Mouse (Mus musculus): ENCODE results near the gene Ipo7.
"Not testable (repeated sequence)": the region's sequence is repeated elsewhere in the genome, so short reads cannot be mapped to it uniquely, and the experiment has no call there.

Gene Ipo7

GRCm38 (mm10) chr7:110018117-110018630 is at the start of gene Ipo7:
TSS of gene Ipo7 (plus strand) at chr7:110018274.
- DNase-seq (ENCODE audit: low spot score in 2 of 2), result peak; percentile 88 to 94

GRCm38 (mm10) chr7:109968924-109969450 is 49.1 kb upstream of the Ipo7 start:
- DNase-seq (ENCODE audit: low spot score in 2 of 2), result no peak

- DNase-seq (ENCODE audit: low spot score in 2 of 2), result no peak
Measured at GRCm38 (mm10) chr7:109969542-109969941, 48.5 kb upstream of the Ipo7 start.

GRCm38 (mm10) chr7:109975966-109976715 is 41.9 kb upstream of the Ipo7 start:
- no peak for DNase-seq (ENCODE audit: low spot score in 2 of 2)

DNA sequence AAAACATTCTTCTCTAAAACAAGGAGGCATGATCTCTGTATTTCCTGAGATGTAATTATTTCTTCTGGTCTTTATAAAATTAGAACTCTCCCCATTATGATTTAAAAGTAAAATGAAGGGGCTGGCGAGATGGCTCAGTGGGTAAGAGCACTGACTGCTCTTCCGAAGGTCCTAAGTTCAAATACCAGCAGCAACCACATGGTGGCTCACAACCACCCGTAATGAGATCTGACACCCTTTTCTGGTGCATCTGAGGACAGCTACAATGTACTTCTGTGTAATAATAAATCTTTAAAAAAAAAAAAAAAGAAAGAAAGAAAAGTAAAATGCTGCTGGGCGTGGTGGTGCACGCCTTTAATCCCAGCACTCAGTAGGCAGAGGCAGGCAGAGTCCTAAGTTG is 40.9 kb upstream of the Ipo7 start:
- DNase-seq (ENCODE audit: low spot score in 2 of 2), result not testable (repeated sequence)

DNA sequence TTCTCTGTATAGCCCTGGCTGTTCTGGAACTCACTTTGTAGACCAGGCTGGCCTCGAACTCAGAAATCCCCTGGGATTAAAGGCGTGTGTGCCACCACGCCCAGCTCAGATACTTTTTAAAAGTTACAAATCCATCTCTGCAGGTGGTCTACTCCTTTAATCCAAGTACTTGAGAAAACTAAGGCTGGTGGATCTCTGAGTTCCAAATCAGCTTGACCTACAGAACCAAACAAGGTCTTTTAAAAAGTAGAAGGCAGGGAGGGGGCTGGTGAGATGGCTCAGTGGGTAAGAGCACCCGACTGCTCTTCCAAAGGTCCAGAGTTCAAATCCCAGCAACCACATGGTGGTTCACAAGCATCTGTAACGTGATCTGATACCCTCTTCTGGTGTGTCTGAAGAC is 33.5 kb upstream of the Ipo7 start:
- not testable (repeated sequence) for DNase-seq (ENCODE audit: low spot score in 2 of 2)

DNA sequence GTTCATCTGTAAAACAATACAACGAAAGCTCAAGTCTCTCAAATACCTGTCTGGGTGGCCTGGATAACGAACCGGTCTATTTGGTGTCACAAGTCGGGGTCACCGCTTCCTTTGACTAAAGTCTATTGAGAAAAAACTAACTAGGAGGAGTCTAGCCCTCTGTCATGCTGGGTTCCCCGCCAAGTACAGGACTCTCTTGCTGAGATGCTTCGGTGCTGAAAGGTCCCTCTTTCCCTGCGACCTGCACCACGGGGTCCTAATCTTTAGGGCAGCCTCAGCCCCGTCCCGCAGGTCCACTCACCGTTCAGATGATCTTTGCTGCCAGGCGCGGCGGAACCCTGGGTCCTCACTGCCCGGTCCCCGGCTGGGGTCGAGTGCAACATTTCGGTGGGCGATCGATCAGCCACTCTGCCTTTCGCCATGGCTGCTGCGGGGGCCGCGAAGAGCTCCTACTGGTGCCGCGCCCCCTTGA is 32.4 kb upstream of the Ipo7 start:
- peak in 1 of 2 experiments; percentile 12 for DNase-seq (ENCODE audit: low spot score in 2 of 2)

- peak; percentile 99 for DNase-seq (ENCODE audit: low spot score in 2 of 2)
Measured at GRCm38 (mm10) chr7:109986133-109986669, 31.9 kb upstream of the Ipo7 start.

- DNase-seq (ENCODE audit: low spot score in 2 of 2), result not testable (repeated sequence)
Measured at GRCm38 (mm10) chr7:109986775-109987174, 31.3 kb upstream of the Ipo7 start, which contains the start of gene Tmem41b. TSS of gene Tmem41b (minus strand) at chr7:109986929.

- DNase-seq (ENCODE audit: low spot score in 2 of 2), result no peak
Measured at GRCm38 (mm10) chr7:109991286-109991685, 26.8 kb upstream of the Ipo7 start.

GRCm38 (mm10) chr7:109993157-109993959 is 24.7 kb upstream of the Ipo7 start:
- peak; percentile 41 to 61 for DNase-seq (ENCODE audit: low spot score in 2 of 2)

GRCm38 (mm10) chr7:109998388-109998787 is 19.7 kb upstream of the Ipo7 start:
- DNase-seq (ENCODE audit: low spot score in 2 of 2), result no peak

- no peak for DNase-seq (ENCODE audit: low spot score in 2 of 2)
Measured at GRCm38 (mm10) chr7:110002092-110002491, 16.0 kb upstream of the Ipo7 start.

GRCm38 (mm10) chr7:110002968-110003367 is 15.1 kb upstream of the Ipo7 start:
- DNase-seq (ENCODE audit: low spot score in 2 of 2), result peak; percentile 24 to 47

DNA sequence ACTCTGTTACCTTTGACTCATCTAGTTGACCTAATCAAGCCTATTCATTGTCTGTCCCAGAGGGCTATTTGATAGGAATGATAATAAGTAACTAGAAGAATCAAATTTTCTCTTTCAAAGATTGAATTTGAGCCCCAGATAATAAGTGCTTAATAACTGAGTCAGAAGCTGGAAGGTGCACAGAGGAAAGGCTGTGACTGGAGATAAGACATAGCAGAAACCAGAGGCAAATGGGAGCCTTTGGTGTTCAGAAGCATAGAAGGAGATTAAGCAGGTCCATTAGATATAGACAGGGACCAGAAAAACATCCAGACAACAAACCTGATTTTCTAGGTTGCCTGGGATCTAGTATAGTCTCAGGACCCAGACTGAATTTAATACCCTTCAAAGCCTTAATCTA is 12.1 kb upstream of the Ipo7 start:
- DNase-seq (ENCODE audit: low spot score in 2 of 2), result no peak

- DNase-seq (ENCODE audit: low spot score in 2 of 2), result no peak
Measured at GRCm38 (mm10) chr7:110006471-110007195, 11.4 kb upstream of the Ipo7 start.

DNA sequence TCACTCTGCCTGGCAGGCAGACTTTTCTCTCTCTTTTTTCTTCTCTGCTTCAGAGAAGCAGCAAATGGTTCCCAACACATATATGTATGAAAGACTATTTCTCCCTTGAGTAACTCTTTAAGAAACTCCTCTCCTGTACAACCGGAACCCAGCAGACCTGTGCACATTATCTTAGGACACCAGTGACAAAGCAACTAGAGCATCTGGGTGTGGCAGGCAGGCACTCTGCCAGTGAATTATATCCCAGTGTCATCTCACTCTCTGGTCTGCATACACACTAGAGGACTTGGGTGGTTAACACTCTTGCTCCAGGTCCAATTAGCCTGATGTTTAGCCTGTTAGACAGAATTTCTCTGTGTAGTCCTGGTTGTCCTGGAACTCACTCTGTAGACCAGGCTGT is 9.6 kb upstream of the Ipo7 start:
- no peak for DNase-seq (ENCODE audit: low spot score in 2 of 2)

DNA sequence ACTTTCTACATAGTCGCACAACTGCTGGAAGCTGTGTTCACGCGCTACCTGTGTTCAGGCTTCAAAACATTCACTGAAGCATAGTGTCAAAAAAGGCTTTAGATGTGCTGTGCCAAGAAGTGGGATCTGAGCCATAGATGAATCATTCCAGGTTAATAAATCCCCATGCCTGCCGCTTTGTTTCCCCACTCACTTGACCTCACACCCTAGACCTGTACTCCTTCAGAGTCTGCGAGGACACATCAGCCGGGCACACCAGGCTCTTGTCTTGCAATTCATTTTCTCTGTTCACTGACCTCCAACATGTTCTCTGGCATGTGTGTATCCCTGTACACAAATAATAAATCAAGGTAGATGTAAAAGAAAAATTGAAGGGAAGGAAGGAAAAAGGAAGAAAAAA is 9.0 kb upstream of the Ipo7 start:
- DNase-seq (ENCODE audit: low spot score in 2 of 2), result no peak

- no peak for DNase-seq (ENCODE audit: low spot score in 2 of 2)
Measured at GRCm38 (mm10) chr7:110011417-110011816, 6.7 kb upstream of the Ipo7 start.

- DNase-seq (ENCODE audit: low spot score in 2 of 2), result no peak
Measured at GRCm38 (mm10) chr7:110014272-110014671, 3.8 kb upstream of the Ipo7 start.
